Mouse (Mus musculus): Measurements from ENCODE around the gene Trim32.

DNA sequence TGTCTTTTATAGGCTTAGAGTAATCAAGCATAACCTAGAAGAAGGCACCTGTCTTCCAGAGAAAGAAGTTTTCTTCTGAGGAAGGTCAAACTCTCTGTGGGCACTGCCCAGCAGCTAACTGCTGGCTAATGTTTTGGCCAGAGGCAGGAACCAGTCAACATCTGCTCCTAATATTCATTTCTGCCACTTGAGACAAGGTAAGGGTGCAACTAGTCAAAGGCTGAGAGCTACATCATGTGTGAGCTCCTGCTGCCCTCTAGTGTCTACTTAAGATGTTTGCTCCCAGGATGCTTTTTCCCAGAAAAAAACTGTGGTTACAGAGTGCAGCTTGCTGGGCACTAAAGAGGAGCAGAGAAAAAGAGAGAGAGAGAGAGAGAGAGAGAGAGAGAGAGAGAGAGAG, 15.0 kb upstream of the Trim32 start:
- no peak for TF ChIP-seq EP300 (IDR thresholded peaks at IDR 0.05; ENCODE audit: low read depth)
- peak; percentile 73 for TF ChIP-seq CTCF (IDR thresholded peaks at IDR 0.05; ENCODE audit: low read depth)
